Mouse (Mus musculus): ENCODE measurements around the gene Rnaseh2b.

DNA sequence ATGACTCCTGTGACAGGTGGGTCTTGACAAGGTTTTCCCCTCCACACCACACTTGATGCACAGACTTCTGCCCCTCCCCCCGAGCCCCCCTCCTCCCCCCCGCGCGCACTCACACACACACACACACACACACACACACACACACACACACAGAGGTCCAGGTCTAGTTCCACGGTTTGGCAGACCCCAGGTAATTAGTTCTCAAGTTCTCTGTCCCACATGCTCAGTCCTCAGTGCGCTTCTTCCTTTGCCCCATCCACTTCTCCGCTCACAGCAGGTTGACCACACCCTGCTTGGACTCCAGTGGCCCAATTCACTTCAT is 262 bp upstream of the Rnaseh2b start:
- TF ChIP-seq CTCF (IDR thresholded peaks at IDR 0.05; ENCODE audit: borderline replicate concordance, extremely low read depth, insufficient read depth, insufficient read length) (no peak), POLR2A (IDR thresholded peaks at IDR 0.05; ENCODE audit: borderline replicate concordance, extremely low read depth, insufficient read depth, insufficient read length, poor library complexity, severe bottlenecking) (no peak)
